Mouse (Mus musculus) thymus, postnatal 0 days (tissue): Measurements from ENCODE around the gene Mov10. TPM values are rescaled to one million over a fixed set of nuclear protein-coding genes. Genes with fewer than 3 reads are reported as not detected.
"Not testable (repeated sequence)": the region's sequence is repeated elsewhere in the genome, so short reads cannot be mapped to it uniquely, and the experiment has no call there.

Experiments
- DNase-seq: peaks from one replicate; pipeline ENCODE4 v3.0.0-alpha.2; 2015; ENCODE audit warnings: low spot score
- polyA plus RNA-seq: library from polyadenylated mRNA; unstranded; fragments of >200 nt; fragmentation: Nextera tagmentation; extraction: Ambion mirVana; gene quantifications from 2 replicates; pipeline ENCODE4 v1.2.1, GENCODE M21; 2015

The Mov10 gene
- polyA plus RNA-seq, result 23.4 and 29.9 TPM in 2 replicates

- peak; percentile 60 for DNase-seq
These were observed at the start of gene Mov10 for GRCm38 (mm10) chr3:104817991-104818748. Gene Mov10 (minus strand): TSS chr3:104818563.

DNA sequence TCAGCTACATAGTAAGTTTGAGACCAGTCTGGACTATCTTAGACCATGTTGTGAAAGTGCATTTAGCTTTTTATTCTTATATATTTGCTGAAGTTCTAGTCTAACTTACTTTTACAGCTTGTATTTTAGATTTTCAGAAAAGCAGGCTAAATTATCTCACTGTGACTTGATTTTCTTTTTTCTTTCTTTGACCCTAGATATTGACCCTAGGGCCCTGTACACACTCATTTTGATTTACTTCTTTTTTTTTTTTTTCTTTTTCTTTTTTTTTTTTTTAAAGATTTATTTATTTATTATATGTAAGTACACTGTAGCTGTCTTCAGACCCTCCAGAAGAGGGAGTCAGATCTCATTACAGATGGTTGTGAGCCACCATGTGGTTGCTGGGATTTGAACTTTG, 48.3 kb upstream of the Mov10 start:
- DNase-seq, result not testable (repeated sequence)

- DNase-seq, result no peak
These were observed 47.0 kb upstream of the Mov10 start for GRCm38 (mm10) chr3:104865341-104865788.

- DNase-seq, result peak; percentile 80
These were observed 46.4 kb upstream of the Mov10 start for GRCm38 (mm10) chr3:104864651-104865340.

DNA sequence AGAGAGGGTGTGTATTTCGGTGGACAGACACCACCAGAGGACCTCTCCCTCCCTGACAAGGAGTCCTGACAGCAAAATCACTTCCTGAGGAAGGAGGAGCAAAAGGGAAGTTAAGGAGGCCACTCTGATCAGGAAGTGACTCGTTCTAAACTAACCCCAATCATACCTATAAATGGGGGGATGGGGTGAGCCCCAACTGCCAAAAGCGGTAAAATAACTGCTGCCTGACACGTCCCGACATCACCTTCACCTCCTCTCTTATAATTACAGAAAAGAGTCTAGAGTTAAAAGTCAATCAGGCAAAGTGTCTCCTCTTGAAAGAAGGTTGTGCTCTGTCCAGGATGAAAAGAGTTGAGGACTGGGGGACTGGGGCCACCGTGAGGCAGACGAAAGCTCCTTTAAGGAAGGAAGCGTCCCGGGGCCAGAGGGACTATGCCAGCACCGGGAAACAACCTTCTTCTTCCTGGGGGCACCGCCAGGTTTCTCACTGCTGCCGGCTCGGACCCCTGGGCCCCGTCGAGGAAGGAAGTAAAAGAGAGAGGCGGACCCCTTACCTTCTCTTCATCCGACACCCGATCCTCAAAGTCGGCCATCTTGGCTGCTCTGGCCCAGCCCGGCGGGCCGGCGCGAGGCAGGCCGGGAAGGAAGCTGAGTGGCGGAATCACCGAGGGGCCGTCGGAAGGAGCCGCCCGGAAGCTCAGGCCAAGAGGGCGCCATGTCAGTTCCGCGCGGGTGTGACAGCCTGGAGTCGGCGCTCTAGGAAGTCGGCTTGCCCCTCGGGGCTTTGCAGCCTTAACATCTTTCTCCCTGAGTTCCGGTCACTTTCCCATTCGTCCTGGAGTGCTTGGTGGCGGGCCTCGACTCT, 45.7 kb upstream of the Mov10 start, which contains the start of the genes St7l and Capza1:
TSS of gene St7l (plus strand) at position 220 of the 865 bp plus-strand sequence.
TSS of gene Capza1 (minus strand) at position 720 of the 865 bp plus-strand sequence.
- DNase-seq, result peak; percentile 89

- DNase-seq, result no peak
These were observed 40.2 kb upstream of the Mov10 start for GRCm38 (mm10) chr3:104858560-104858959.

DNA sequence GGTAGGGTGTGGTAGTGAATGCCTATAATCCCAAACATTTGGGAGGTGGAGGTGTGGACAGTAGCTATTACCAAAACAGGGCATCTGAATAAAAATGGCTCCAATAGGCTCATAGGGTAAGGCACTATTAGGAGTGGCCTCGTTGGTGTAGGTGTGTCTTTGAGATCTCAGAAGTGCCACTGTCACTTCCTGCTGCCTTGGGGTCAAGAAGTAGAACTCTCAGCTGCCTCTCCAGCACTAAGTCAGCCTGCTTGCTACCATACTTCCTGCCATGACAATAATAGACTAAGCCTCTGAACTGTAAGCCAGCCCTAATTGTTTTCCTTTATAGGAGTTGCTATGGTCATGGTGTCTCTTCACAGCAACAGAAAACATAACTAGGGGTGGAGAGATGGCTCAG, 37.7 kb upstream of the Mov10 start:
- DNase-seq, result peak; percentile 20

GRCm38 (mm10) chr3:104854866-104855265, 36.5 kb upstream of the Mov10 start:
- no peak for DNase-seq

- no peak for DNase-seq
These were observed 36.1 kb upstream of the Mov10 start for GRCm38 (mm10) chr3:104854465-104854864.

- DNase-seq, result no peak
These were observed 28.2 kb upstream of the Mov10 start for GRCm38 (mm10) chr3:104846601-104847000.

GRCm38 (mm10) chr3:104841049-104841448, 22.7 kb upstream of the Mov10 start:
- no peak for DNase-seq

DNA sequence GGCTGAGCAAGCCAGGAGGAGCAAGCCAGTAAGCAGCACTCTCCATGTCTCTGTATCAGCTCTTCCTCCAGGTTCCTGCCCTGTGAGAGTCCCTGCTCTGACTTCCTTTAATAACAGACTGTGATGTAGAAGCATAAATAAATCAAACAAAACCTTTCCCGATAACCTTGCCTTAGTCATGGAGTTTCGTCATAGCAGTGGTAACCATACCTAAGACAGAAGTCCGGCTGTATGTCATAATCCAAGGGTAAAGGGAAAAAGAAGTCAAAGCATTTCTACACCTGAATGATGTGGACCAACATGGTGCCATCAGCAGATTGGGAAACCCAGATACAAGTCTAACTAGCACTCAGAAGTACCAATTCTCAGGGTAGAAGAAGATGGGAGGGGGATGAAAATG, 17.4 kb upstream of the Mov10 start:
- no peak for DNase-seq

- DNase-seq, result no peak
These were observed 4.0 kb upstream of the Mov10 start for GRCm38 (mm10) chr3:104822413-104822812.

- DNase-seq, result no peak
These were observed 2.1 kb upstream of the Mov10 start for GRCm38 (mm10) chr3:104820426-104820825.

DNA sequence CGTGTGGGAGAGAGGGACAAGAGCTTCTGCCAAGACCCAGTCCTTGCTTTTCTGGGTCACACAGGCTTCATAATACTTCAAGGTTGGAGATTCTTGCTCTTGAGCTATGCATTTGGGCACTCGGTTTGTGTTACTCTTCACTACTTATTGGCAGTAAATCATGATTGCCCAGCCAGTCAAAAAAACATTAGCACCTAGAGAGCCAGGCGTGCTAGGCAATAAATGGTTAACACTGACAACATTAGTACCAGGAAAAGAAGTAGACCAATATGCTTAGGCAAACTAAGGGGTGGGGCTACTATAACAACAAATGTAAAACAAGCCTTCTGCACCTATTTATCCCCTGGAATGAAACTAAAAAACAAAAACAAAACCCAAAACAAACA, 379 bp upstream of the Mov10 start:
- DNase-seq, result no peak

- peak; percentile 58 for DNase-seq
These were observed 827 bp downstream of the Mov10 start for GRCm38 (mm10) chr3:104817481-104817990.

- no peak for DNase-seq
These were observed 2.2 kb downstream of the Mov10 start for GRCm38 (mm10) chr3:104816130-104816529.

DNA sequence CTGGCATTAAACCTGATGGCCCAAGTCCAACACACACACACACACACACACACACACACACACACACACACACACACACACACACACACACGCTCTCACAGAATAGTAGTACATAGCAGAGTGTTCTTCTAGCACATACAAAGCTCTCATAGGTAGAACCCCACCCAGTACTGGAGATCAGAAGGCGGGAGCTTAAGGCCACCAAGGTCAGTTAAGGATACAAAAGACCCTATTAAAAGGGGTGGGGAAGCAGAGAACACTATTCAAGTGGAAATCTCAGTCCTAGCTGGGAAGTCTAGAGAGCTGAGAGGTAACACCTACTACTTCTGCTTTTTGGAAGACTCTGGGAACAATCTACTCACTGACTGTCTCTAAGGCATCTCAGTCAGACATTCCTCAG, 3.0 kb downstream of the Mov10 start:
- DNase-seq, result no peak

DNA sequence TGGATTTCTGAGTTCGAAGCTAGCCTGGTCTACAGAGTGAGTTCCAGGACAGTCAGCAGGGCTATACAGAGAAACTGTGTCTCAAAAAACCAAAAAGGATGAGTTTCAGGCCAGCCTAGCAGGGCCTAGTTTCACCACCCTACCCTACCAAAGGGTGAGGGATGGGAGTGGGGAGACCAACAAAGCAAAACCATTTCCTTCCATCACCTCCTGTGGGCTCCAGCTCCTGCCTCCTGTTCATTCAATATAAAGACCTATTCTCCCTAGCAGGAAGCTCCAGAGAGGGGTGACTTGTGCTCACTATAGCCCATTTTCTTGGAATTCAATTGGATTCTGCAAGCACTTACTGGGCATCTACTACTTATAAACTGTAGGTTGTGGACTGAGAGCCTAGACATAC, 3.6 kb downstream of the Mov10 start:
- no peak for DNase-seq

DNA sequence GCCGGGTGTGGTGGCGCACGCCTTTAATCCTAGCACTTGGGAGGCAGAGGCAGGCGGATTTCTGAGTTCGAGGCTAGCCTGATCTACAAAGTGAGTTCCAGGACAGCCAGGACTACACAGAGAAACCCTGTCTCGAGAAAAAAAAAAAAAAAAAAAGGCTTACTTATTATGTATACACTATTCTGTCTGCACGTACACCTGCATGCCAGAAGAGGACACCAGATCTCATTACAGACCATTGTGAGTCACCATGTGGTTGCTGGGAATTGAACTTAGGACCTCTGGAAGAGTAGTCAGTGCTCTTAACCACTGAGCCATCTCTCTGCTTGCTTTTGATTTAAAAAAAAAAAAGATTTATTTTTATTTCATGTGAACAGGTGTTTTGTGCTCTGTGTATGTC, 5.1 kb downstream of the Mov10 start:
- DNase-seq, result not testable (repeated sequence)

- no peak for DNase-seq
These were observed 6.1 kb downstream of the Mov10 start for GRCm38 (mm10) chr3:104812254-104812653.
